Mouse (Mus musculus): Measurements from ENCODE around the gene Trim11. TPM values are rescaled to one million over a fixed set of nuclear protein-coding genes. Genes with fewer than 3 reads are reported as not detected.

The Trim11 gene
- total and polyA plus RNA-seq, 3 experiments = 11.9 to 19.4 (median 14.0) TPM

DNA sequence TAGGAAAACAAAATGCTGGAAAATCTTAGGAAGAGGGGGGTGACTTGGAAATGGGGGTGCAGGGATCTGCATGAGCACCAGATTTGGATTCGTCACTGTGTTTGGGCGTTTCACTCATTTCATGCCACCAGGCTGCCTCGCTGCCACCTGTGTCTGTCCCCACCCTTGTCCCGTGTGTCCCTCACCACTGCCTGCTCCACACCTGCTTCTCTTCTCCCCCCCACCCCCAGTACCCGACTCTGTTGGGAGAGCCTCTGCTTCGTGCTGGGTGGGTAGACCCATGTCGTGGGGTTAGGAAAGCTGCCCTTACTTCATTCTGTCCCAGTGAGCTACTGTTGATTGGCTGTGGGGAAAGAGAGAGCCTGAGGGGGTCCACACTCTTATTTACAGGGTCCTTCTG lies 6.8 kb downstream of the Trim11 start:
- TF ChIP-seq CTCF (IDR thresholded peaks at IDR 0.05) (no peak), POLR2A (IDR thresholded peaks at IDR 0.05; ENCODE audit: insufficient read depth, low read depth, low read length) (no peak), EP300 (IDR thresholded peaks at IDR 0.05; ENCODE audit: insufficient read depth, low read depth, low read length) (no peak)
- Histone ChIP-seq H3K79me2 (replicated peaks; ENCODE audit: control insufficient read depth, insufficient read depth, low read length) (peaks cover 3% of the 10 kb centered on the region), H3K9ac (ENCODE audit: low read depth, low read length) (no peak overlapping the region), H3K27me3 (ENCODE audit: control insufficient read depth, insufficient read depth, low read length) (no peaks in the 10 kb centered on the region), H3K4me1 (ENCODE audit: control insufficient read depth, insufficient read depth, low read length) (peaks cover 27% of the 10 kb centered on the region), H3K4me3 (no peak overlapping the region), H3K27ac (peak overlapping the region; percentile 51), H3K36me3 (ENCODE audit: control insufficient read depth, insufficient read depth, low read length) (peaks cover 8% of the 10 kb centered on the region)
- intact Hi-C loops (cut with DNase I) = no loop called here
- no peak for DNase-seq
- WGBS = 86% methylated on average over 7 of the region's 7 CpGs

DNA sequence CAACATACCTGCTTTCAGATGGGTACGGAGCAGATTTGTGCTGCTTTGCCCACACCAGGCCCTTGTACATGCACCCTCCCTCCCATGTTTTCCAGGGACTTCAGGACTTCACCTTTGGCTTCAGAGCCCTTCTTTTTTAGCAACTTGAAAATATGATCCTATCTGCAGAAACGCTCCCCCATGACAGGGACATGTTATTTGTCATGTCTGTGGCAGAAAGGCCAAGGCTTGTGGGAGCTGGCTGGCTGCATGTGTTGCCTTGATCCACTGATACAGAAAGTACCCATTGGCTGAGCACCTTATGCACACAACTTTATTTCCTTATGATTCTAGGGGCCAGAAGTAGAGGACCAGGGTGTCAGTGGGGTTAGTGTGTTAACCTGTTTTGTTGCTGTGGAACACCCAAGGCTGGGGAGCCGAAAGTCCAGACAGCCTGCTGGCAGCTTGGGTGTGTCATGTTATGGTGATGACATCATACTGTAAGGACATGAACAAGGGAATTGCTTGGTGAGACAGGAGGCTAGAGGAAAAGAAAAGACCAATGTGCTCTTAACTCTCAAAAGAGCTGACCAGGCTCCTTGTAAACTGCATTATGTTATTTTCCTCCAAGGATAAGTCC lies 7.5 kb downstream of the Trim11 start:
- DNase-seq = no peak
- Histone ChIP-seq H3K4me3 (no peak overlapping the region), H3K27me3 (ENCODE audit: control insufficient read depth, insufficient read depth, low read length) (no peaks in the 10 kb centered on the region), H3K79me2 (replicated peaks; ENCODE audit: control insufficient read depth, insufficient read depth, low read length) (peaks cover 3% of the 10 kb centered on the region), H3K27ac (no peak overlapping the region), H3K9ac (ENCODE audit: low read depth, low read length) (no peak overlapping the region), H3K36me3 (ENCODE audit: control insufficient read depth, insufficient read depth, low read length) (peaks cover 8% of the 10 kb centered on the region), H3K4me1 (ENCODE audit: control insufficient read depth, insufficient read depth, low read length) (peaks cover 25% of the 10 kb centered on the region)
- TF ChIP-seq EP300 (IDR thresholded peaks at IDR 0.05; ENCODE audit: insufficient read depth, low read depth, low read length) (no peak), POLR2A (IDR thresholded peaks at IDR 0.05; ENCODE audit: insufficient read depth, low read depth, low read length) (no peak), CTCF (IDR thresholded peaks at IDR 0.05) (no peak)
- intact Hi-C loops (cut with DNase I) = no loop called here
- WGBS = 60% methylated on average over 3 of the region's 3 CpGs

DNA sequence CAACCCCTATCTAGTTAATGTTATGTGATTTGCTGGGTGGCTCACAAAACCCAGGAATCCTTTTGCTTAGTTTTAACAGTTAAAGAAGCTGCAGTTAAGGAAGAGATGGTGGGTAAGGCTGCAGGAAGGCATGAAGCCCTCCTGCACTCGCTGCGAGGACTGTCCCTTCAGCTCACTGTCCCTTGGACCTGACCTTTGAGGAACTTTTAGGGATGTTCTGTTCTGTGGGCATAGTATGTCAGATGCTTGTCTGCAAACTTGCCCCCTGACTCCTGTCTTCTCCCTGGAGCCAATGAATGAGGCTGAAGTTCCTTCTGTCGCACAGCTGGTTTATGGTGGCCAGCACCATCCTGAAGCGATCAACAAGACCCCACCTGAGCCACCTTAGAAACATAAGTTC lies 11.3 kb downstream of the Trim11 start:
- Histone ChIP-seq H3K4me1 (ENCODE audit: control insufficient read depth, insufficient read depth, low read length) (peaks cover 12% of the 10 kb centered on the region), H3K36me3 (ENCODE audit: control insufficient read depth, insufficient read depth, low read length) (peaks cover 2% of the 10 kb centered on the region), H3K9ac (ENCODE audit: low read depth, low read length) (no peak overlapping the region), H3K79me2 (replicated peaks; ENCODE audit: control insufficient read depth, insufficient read depth, low read length) (no peaks in the 10 kb centered on the region; the same call in 1 of the 2 replicates), H3K27me3 (ENCODE audit: control insufficient read depth, insufficient read depth, low read length) (no peaks in the 10 kb centered on the region), H3K27ac (no peak overlapping the region), H3K4me3 (no peak overlapping the region)
- WGBS = 90% methylated on average over 4 of the region's 4 CpGs
- intact Hi-C loops (cut with DNase I) = no loop called here
- TF ChIP-seq POLR2A (IDR thresholded peaks at IDR 0.05; ENCODE audit: insufficient read depth, low read depth, low read length) (no peak), EP300 (IDR thresholded peaks at IDR 0.05; ENCODE audit: insufficient read depth, low read depth, low read length) (no peak), CTCF (IDR thresholded peaks at IDR 0.05) (no peak)
- DNase-seq = no peak

DNA sequence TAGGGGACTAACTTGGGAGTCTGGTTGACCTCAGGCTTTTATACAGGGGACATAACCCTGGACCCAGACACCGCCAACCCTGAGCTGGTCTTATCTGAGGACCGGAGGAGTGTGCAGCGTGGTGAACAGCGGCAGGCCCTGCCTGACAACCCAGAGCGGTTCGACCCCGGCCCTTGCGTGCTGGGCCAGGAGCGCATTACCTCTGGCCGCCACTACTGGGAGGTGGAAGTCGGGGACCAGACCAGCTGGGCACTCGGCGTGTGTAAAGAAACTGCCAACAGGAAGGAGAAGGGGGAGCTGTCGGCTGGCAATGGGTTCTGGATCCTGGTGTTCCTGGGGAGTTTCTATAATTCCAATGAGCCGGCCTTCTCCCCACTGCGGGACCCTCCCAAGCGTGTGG lies 12.2 kb downstream of the Trim11 start:
- Histone ChIP-seq H3K27me3 (ENCODE audit: control insufficient read depth, insufficient read depth, low read length) (no peaks in the 10 kb centered on the region), H3K4me3 (no peak overlapping the region), H3K79me2 (replicated peaks; ENCODE audit: control insufficient read depth, insufficient read depth, low read length) (no peaks in the 10 kb centered on the region), H3K27ac (peak overlapping the region; percentile 36; the same call in 1 of the 2 replicates), H3K9ac (ENCODE audit: low read depth, low read length) (no peak overlapping the region), H3K4me1 (ENCODE audit: control insufficient read depth, insufficient read depth, low read length) (peaks cover 11% of the 10 kb centered on the region), H3K36me3 (ENCODE audit: control insufficient read depth, insufficient read depth, low read length) (peaks cover 2% of the 10 kb centered on the region)
- 72% methylated on average over 17 of the region's 17 CpGs for WGBS
- DNase-seq = peak in 1 of 2 experiments; percentile 34
- TF ChIP-seq EP300 (IDR thresholded peaks at IDR 0.05; ENCODE audit: insufficient read depth, low read depth, low read length) (no peak), CTCF (IDR thresholded peaks at IDR 0.05) (no peak), POLR2A (IDR thresholded peaks at IDR 0.05; ENCODE audit: insufficient read depth, low read depth, low read length) (no peak)
- intact Hi-C loops (cut with DNase I) = no loop called here

DNA sequence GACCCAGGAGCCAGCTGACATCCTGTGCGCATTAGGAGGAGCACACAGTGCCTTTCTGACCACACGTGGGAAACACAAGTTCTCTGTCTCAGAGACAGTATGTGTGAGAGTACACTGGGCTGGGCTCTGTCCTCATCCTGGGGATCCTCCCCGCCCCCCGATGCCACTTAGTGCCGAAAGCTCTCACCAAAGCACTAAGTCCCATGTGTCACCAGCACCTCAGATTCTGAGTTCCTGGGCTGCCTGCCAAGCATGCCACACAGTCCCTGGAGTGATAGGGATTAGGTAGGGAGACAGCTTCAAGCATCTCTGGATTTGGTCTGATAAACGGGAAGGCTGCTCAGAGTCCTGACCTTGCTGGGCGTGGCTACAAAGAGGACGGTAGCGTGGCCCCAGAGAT lies 12.9 kb downstream of the Trim11 start:
- Histone ChIP-seq H3K27me3 (ENCODE audit: control insufficient read depth, insufficient read depth, low read length) (no peaks in the 10 kb centered on the region), H3K27ac (peak overlapping the region; percentile 36; the same call in 1 of the 2 replicates), H3K4me1 (ENCODE audit: control insufficient read depth, insufficient read depth, low read length) (peaks cover 12% of the 10 kb centered on the region), H3K79me2 (replicated peaks; ENCODE audit: control insufficient read depth, insufficient read depth, low read length) (no peaks in the 10 kb centered on the region), H3K36me3 (ENCODE audit: control insufficient read depth, insufficient read depth, low read length) (peaks cover under 1% of the 10 kb centered on the region), H3K4me3 (no peak overlapping the region), H3K9ac (ENCODE audit: low read depth, low read length) (no peak overlapping the region)
- WGBS = 57% methylated on average over 9 of the region's 9 CpGs
- intact Hi-C loops (cut with DNase I) = no loop called here
- DNase-seq = peak; percentile 41 to 66
- no peak for TF ChIP-seq CTCF (IDR thresholded peaks at IDR 0.05)
- 0 out of 2 replicates have a peak, but pooled peaks have one; percentile 26 for TF ChIP-seq POLR2A (IDR thresholded peaks at IDR 0.05; ENCODE audit: insufficient read depth, low read depth, low read length)
- TF ChIP-seq EP300 (IDR thresholded peaks at IDR 0.05; ENCODE audit: insufficient read depth, low read depth, low read length) = peak; percentile 79; the same call in 1 of the 2 replicates

DNA sequence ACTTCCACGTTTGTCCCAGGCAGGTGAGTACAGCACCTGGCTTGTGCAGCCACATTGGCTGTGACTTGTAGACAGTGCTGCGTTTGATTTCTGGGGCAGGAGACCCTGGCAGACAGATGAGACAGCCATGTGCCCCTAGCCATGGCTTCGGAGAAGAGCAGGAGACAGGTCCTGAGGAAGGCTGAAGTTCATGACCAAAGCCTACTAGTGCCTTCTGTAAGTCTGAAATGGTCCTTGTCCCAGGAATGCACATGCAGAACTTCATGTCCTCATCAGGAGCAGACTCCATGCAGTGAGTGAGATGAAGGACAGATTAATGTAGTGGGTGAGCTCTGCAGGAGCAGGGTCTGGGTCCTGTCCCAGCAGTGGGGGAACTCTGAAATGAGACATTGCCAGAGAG lies 14.0 kb downstream of the Trim11 start:
- Histone ChIP-seq H3K27ac (no peak overlapping the region), H3K9ac (ENCODE audit: low read depth, low read length) (no peak overlapping the region)
- DNase-seq = no peak

More for the DNA sequence above, 14.0 kb downstream of the Trim11 start:
- no peaks in the 10 kb centered on the region for H3K36me3 ChIP-seq (ENCODE audit: control insufficient read depth, insufficient read depth, low read length)
- 67% methylated on average over 3 of the region's 3 CpGs for WGBS
- H3K27me3 ChIP-seq (ENCODE audit: control insufficient read depth, insufficient read depth, low read length) = no peaks in the 10 kb centered on the region
- no peak overlapping the region for H3K4me3 ChIP-seq
- intact Hi-C loops (cut with DNase I) = no loop called here
- H3K79me2 ChIP-seq (replicated peaks; ENCODE audit: control insufficient read depth, insufficient read depth, low read length) = no peaks in the 10 kb centered on the region
- peaks cover 10% of the 10 kb centered on the region for H3K4me1 ChIP-seq (ENCODE audit: control insufficient read depth, insufficient read depth, low read length)
- TF ChIP-seq EP300 (IDR thresholded peaks at IDR 0.05; ENCODE audit: insufficient read depth, low read depth, low read length) (no peak), POLR2A (IDR thresholded peaks at IDR 0.05; ENCODE audit: insufficient read depth, low read depth, low read length) (0 out of 2 replicates have a peak, but pooled peaks have one; percentile 5), CTCF (IDR thresholded peaks at IDR 0.05) (no peak)

Measured in heart, adult 2 months (tissue).